Mouse (Mus musculus): Measurements from ENCODE around the gene Scn8a.

Gene Scn8a

GRCm38 (mm10) chr15:100953955-100954354, 84.3 kb downstream of the Scn8a start:
- peak; percentile 54 for DNase-seq (ENCODE audit: low read depth, low spot score)

DNA sequence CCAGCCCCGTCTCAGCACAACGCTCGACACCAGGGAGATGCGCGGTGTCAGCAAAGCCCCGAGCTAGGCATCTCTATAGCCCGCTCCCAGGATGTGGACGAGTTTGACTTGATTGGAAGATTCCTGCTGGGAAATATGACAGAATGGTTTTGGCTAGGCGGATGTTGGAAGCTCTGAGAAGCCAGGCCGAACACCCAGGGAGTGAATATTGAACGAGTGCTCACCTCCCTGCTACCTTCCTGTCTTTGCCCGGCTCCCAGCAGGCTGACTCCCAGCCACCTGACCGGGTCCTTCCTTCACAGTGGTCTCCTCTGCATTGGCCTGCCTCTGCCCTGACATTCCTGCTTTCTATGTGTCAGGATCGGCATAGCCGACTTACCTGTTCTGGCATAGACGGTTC, 85.1 kb downstream of the Scn8a start:
- DNase-seq (ENCODE audit: low read depth, low spot score) = peak; percentile 42

DNA sequence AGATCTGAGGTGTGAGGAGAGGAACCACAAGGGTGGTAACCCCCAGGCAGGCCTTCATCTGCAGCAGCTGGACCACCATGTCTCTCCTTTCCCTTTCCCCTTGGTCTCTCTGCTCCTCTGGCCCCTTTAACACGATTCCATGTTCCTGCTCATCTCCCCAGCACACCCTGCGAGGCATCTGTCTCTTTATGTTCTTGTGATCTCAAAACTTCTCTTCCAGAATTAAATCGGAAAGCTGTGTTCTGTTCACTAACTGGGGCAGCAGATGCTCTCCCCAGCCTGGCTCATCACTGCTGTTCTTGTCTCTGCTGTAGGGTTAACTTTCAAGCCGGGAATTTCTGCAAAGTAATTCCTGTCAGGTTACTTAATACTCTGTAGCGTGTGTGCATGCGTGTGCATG, 91.3 kb downstream of the Scn8a start:
- DNase-seq (ENCODE audit: low read depth, low spot score) = peak; percentile 87

DNA sequence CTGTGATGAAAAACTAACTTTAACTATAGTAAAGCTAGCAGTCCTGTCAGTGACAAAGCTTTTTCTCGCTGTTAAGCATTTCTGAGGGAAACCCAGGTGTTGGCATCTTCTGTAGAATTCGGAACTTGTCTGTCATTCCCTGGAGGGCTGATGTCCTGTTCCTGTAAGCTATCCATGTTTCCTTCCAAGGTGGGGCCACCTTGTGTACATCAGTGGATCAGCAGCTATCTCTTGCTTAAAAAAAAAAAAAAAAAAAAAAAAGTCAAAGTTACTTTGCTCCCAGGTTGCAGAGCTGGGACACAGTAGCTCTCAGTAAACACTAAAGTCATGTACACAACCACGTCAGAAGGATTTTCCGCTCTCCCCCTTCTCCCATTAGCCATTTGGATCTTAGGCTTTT, 91.9 kb downstream of the Scn8a start:
- DNase-seq (ENCODE audit: low read depth, low spot score) = peak; percentile 70

- DNase-seq (ENCODE audit: low read depth, low spot score) = peak; percentile 85
Observed at GRCm38 (mm10) chr15:100971443-100971842, 101.8 kb downstream of the Scn8a start.

GRCm38 (mm10) chr15:100972795-100973194, 103.1 kb downstream of the Scn8a start:
- DNase-seq (ENCODE audit: low read depth, low spot score) = peak; percentile 46

DNA sequence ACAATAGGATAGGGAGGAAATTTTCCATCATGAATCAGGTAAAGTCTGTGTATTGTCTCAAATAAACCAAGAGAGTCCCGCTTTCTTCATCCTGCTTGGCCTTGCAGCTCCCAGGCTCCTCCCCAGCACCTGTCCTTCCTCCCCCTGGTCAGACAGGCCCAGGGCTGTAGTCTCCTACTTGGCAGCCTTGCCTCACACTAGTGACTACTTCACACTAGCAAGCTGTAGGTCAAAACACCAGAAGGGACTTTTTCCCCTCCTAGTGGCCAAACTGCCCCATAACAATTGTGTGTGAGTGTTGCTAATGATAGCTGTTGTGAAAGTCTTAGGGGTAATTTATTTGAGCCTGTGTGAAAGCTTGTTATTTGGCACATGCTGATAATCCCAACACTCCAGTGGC, 105.0 kb downstream of the Scn8a start:
- peak; percentile 71 for DNase-seq (ENCODE audit: low read depth, low spot score)

DNA sequence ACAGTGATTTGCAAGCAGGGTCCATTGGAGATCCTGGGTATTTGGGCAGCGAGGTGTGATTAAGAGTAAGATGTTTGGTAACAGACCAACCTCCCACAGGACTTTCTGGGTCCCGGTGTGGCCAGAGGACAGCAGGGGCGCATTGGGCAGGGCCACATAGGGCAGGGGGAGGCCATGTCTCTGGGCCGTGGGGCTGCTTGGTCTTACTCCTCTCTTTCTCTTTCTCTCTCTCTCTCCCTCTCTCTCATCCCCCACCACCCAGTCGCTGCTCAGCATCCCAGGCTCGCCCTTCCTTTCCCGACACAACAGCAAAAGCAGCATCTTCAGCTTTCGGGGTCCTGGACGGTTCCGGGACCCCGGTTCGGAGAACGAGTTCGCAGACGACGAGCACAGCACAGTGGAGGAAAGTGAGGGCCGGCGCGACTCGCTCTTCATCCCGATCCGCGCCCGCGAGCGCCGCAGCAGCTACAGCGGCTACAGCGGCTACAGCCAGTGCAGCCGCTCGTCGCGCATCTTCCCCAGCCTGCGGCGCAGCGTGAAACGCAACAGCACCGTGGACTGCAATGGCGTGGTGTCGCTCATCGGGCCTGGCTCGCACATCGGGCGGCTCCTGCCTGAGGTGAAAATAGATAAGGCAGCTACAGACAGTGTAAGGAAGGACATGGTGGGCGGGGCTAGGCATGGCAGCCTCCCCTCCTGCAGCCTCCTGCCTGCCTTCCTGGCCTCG, 113.9 kb downstream of the Scn8a start:
- DNase-seq (ENCODE audit: low read depth, low spot score) = peak; percentile 74

- DNase-seq (ENCODE audit: low read depth, low spot score) = peak; percentile 55
Observed at GRCm38 (mm10) chr15:100984154-100984893, 114.7 kb downstream of the Scn8a start.

DNA sequence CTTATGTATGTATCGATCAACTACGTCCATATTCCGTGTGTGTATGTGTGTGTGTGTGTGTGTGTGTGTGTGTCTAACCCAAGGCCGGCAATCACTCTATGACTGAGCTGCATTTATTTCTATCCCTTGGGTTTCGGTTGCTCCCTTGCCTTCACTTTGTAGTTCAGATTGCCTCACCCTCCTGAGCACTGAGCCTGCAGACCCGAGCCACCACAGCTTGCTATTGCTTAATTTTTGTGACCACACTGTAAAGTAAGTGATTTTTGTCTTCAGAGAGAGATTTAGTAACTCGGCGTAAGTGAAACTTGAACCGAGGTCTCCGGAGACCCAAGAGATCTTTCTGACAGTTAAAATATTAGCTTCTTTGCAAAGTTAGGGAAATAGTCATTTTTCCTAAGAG, 116.8 kb downstream of the Scn8a start:
- DNase-seq (ENCODE audit: low read depth, low spot score) = no peak

DNA sequence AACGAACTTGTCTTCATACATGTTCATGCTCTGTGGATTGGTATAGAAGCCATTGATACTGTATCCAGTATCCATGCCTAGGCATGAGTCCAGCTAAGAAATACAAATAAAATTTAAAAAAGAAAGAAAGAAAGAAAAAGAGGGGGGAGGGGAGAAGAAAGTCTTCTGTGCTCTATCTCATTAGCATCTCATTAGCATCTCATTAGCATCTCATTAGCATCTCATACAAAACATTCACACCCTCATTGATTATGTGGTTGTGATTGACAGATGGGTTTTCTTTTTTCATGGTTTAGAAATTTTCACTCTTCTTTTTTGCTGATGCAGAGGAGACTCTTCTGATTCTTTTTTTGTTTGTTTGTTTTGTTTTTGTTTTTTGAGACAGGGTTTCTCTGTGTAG, 117.4 kb downstream of the Scn8a start:
- no peak for DNase-seq (ENCODE audit: low read depth, low spot score)

- peak; percentile 78 for DNase-seq (ENCODE audit: low read depth, low spot score)
Observed at GRCm38 (mm10) chr15:100990283-100990682, 120.6 kb downstream of the Scn8a start.

- DNase-seq (ENCODE audit: low read depth, low spot score) = peak; percentile 88
Observed at GRCm38 (mm10) chr15:100997090-100997489, 127.4 kb downstream of the Scn8a start.

DNA sequence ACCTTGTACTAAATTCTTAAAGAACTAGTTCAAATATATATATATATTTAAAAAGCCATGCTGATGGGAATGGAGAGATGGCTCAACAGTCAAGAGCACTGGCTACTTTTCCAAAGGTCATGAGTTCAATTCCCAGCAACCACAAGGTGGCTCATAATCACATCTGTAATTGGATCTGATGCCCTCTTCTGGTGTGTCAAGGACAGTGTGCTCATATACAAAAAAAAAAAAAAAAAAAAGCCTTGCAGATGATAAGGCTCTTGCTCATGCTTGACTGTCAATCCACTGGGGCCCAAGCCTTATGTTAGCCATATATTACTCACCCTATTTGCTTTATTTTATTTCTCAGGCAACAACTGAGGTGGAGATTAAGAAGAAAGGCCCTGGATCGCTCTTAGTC, 132.0 kb downstream of the Scn8a start:
- DNase-seq (ENCODE audit: low read depth, low spot score) = no peak

GRCm38 (mm10) chr15:101002466-101002865, 132.8 kb downstream of the Scn8a start:
- no peak for DNase-seq (ENCODE audit: low read depth, low spot score)

DNA sequence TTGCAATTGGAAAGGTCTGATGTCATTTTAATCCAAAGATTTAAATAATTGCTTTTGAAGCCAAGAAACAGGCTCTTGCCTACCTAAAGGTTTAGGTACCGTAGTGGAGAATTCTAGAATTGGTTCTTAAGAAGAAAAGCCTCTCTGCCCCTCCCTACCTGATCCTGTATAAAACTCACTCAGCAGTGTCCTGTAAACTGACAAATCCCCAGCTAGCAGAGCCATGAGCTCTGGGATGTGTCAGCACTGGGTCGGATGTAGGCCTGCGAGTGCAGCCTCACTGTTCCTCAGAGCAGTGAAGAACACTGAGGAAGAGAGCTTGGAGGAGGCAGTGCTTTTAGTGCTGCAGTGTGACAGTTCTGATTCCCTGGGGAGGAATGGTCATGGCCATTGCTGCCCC, 134.9 kb downstream of the Scn8a start:
- peak; percentile 23 for DNase-seq (ENCODE audit: low read depth, low spot score)

DNA sequence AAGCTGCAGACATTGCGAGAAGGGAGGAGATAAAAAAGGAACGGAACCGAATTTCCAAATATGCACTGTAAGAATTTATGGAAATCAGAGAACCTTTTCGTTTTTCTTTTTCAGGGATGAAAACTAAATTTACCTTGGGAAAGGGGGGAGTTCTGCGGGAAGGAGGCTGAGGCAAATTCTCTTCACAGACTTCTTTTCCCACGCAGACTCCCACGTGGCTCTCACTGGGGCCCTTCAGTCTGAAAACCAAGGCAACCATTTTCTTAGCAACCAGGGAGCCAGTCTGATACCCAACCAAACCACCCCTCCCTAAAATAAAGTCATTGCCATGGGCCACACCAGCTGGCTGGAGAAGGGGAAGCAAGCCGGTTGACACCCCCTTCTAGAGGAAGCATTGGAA, 136.1 kb downstream of the Scn8a start:
- DNase-seq (ENCODE audit: low read depth, low spot score) = peak; percentile 92

- peak; percentile 71 for DNase-seq (ENCODE audit: low read depth, low spot score)
Observed at GRCm38 (mm10) chr15:101006251-101007040, 136.8 kb downstream of the Scn8a start.

GRCm38 (mm10) chr15:101007236-101007635, 137.6 kb downstream of the Scn8a start:
- peak; percentile 80 for DNase-seq (ENCODE audit: low read depth, low spot score)

DNA sequence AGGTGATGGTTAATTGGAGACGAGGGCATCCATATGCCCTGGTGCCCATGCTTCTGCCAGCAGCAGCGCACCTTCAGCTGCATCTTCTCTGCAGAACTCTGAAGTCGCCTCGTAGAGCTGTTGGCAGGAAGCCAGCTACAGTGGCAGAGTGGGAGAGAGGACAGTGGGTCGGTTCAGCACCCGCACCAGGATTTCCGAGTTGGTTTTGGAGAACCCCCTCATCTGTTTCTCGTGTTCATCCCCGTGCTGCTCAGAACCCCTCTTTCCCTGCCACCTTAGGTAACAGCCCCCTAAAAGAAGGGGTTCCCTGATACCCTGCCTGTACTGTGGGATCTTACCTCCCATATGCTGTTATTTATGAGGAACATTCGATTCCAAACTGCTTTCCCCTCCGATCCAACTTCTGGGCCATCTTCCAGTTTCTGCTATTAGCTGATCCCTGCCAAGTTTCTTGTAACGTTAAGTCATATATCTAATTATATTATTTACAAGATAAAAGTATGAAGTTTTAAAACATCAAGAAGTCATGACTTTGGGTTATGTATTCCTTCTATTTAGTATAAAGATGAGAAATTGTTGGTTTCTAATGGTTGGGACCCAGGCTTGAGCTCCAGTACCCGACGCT, 138.8 kb downstream of the Scn8a start:
- DNase-seq (ENCODE audit: low read depth, low spot score) = peak; percentile 62

DNA sequence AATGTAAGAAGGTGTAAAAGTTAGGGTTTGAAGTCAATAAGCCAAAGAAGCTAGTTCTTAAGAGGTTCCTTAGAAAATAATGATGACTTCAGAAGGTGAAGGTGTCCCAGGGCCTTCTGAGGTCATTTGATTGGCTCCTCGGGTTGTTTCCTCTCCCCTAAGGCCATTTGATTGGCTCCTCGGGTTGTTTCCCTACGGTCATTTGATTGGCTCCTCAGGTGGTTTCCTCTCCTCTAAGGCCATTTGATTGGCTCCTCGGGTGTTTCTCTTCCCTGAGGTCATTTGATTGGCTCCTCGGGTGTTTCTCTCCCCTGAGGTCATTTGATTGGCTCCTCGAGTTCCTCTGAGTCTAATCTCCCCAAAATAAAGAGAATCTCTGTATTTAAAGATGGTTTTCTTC, 141.7 kb downstream of the Scn8a start:
- DNase-seq (ENCODE audit: low read depth, low spot score) = no peak

DNA sequence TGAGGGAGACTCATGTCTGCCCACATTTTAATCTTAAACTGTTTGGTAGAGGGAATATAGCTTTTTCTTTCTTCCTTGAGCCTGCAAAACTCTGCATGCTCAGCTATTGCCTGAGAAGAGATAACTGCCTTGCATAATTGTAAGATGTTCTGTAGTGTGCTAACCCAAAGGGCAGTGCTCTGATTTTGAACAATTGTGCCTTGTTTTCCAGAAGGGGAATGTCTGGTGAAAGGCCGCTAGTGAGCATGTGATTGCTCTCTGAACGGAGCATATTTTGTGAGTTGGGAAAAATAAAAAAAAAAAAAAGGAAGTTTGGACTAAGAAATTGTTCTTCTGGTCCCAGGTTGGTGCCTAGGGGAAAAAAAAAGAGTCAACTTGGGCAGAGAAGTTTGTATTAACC, 159.3 kb downstream of the Scn8a start:
- DNase-seq (ENCODE audit: low read depth, low spot score) = peak; percentile 51

All from brain, adult 2 months (tissue).